Mouse (Mus musculus) embryo, embryonic 11 days (tissue): ENCODE data around the gene Tekt3.
A peak's percentile ranks its signal among the peaks of the same experiment; 100 is the strongest.

ENCODE experiments used
- DNase-seq: peaks from one replicate; pipeline ENCODE4 v3.0.0-alpha.2; 2015

Tekt3 gene

GRCm38 (mm10) chr11:63127513-63127912 lies 66.1 kb downstream of the Tekt3 start:
- no peak for DNase-seq

GRCm38 (mm10) chr11:63128784-63129183 lies 67.3 kb downstream of the Tekt3 start, which contains the start of gene Pmp22:
Gene Pmp22, plus strand, starts transcription at chr11:63128982.
- no peak for DNase-seq

- no peak for DNase-seq
These were observed 67.9 kb downstream of the Tekt3 start for GRCm38 (mm10) chr11:63129375-63129774.

- no peak for DNase-seq
These were observed 68.4 kb downstream of the Tekt3 start for GRCm38 (mm10) chr11:63129840-63130239.

GRCm38 (mm10) chr11:63130497-63130896 lies 69.0 kb downstream of the Tekt3 start:
- no peak for DNase-seq

- DNase-seq = peak; percentile 47
These were observed 69.7 kb downstream of the Tekt3 start for GRCm38 (mm10) chr11:63131001-63131692.

GRCm38 (mm10) chr11:63131693-63132040 lies 70.2 kb downstream of the Tekt3 start:
- no peak for DNase-seq

- no peak for DNase-seq
These were observed 70.7 kb downstream of the Tekt3 start for GRCm38 (mm10) chr11:63132151-63132500.

GRCm38 (mm10) chr11:63132501-63133435 lies 71.3 kb downstream of the Tekt3 start:
- DNase-seq = peak; percentile 81

GRCm38 (mm10) chr11:63134021-63134420 lies 72.6 kb downstream of the Tekt3 start:
- DNase-seq = no peak

GRCm38 (mm10) chr11:63134742-63135482 lies 73.5 kb downstream of the Tekt3 start:
- DNase-seq = no peak

- peak; percentile 87 for DNase-seq
These were observed 74.2 kb downstream of the Tekt3 start for GRCm38 (mm10) chr11:63135622-63136021.

- no peak for DNase-seq
These were observed 74.8 kb downstream of the Tekt3 start for GRCm38 (mm10) chr11:63136205-63136604.

GRCm38 (mm10) chr11:63136836-63137416 lies 75.5 kb downstream of the Tekt3 start:
- no peak for DNase-seq

- DNase-seq = no peak
These were observed 77.3 kb downstream of the Tekt3 start for GRCm38 (mm10) chr11:63138739-63139138.

GRCm38 (mm10) chr11:63142311-63142710 lies 80.9 kb downstream of the Tekt3 start:
- no peak for DNase-seq

GRCm38 (mm10) chr11:63142816-63143215 lies 81.4 kb downstream of the Tekt3 start:
- DNase-seq = no peak

- no peak for DNase-seq
These were observed 82.0 kb downstream of the Tekt3 start for GRCm38 (mm10) chr11:63143486-63143885.
